Mouse (Mus musculus) kidney, adult 2 months (tissue): ENCODE data around the gene Zkscan17.

ENCODE experiments used
- CTCF ChIP-seq: fragments of 200-500 bp; conservative IDR thresholded peaks from 2 replicates; pipeline ENCODE4 v1.5.1; 2011; ENCODE audit warnings: low read depth, mild to moderate bottlenecking, control low read depth, low read length, moderate library complexity, mixed read lengths; ENCODE audit not compliant: insufficient read depth, insufficient read length
- POLR2A ChIP-seq: fragments of 200-500 bp; IDR thresholded peaks from one replicate; pipeline ENCODE4 v1.6.1; 2011; ENCODE audit warnings: low read depth, low read length, control low read depth

DNA sequence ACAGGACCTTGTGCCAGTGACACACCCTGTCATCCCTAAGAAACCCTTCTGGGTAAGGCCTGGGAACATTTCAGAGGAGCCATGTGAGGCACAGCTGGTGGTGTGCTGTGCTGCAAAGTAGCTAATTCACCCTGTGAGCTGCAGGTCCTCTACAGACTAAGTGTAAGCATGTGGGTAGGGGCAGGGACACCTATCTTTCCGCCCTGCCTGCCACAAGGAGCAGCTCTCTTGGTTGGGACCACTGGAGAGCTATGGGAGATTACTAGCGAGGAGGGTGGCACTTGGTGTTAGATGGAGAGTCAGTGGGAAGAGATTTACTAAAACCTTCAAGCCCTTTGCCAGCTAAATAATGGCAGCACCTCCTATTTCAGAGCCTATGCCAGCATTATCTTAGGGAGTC, 69.7 kb downstream of the Zkscan17 start:
- no peak for TF ChIP-seq POLR2A
- no peak for TF ChIP-seq CTCF
